Mouse (Mus musculus) left cerebral cortex, postnatal 4 days (tissue): Measurements from ENCODE around the gene Cltb. TPM values are rescaled to one million over a fixed set of nuclear protein-coding genes. Genes with fewer than 3 reads are reported as not detected.

Experiments
- DNase-seq: peaks from one replicate; pipeline ENCODE4 v3.0.0-alpha.2; 2022
- intact Hi-C: fragments of 180-260 bp; cut with DNase I; formaldehyde crosslinking; loops from one replicate; pipeline ENCODE4 v1.15.1; 2025
- microRNA-seq: library from miRNA; unstranded; fragments of <30 nt; microRNA quantifications from one replicate; pipeline ENCODE4 v1.2.0, GENCODE M21; 2022
- total RNA-seq, 2 experiments: library from RNA; stranded (reverse); gene quantifications; 2 replicates each; pipeline ENCODE4 v1.2.3; 2021

The Cltb gene
- total RNA-seq, 2 experiments from 2014 or later = 256 to 262 TPM

GRCm38 (mm10) chr13:54565201-54565581 lies 46.0 kb downstream of the Cltb start, which contains the start of gene 4833439L19Rik:
4833439L19Rik (minus strand) TSS chr13:54565435.
- peak; percentile 95 for DNase-seq
- intact Hi-C loops = loop anchor here (10.0 kb wide), 1 partner anchor 100 kb away; the partner anchor contains the start of gene Thoc3

- intact Hi-C loops = loop anchor here (10.0 kb wide), 1 partner anchor 100 kb away; the partner anchor contains the start of gene Thoc3
Observed at GRCm38 (mm10) chr13:54564232-54565200, 46.6 kb downstream of the Cltb start.

GRCm38 (mm10) chr13:54562562-54562961 lies 48.6 kb downstream of the Cltb start:
- intact Hi-C loops = loop anchor here (10.0 kb wide), 1 partner anchor 98 kb away; the partner anchor contains the start of gene Thoc3
- DNase-seq = no peak

More at GRCm38 (mm10) chr13:54564232-54565200, 46.6 kb downstream of the Cltb start:
- no peak for DNase-seq

- intact Hi-C loops = loop anchor here (10.0 kb wide), 1 partner anchor 96 kb away; the partner anchor contains the start of gene Thoc3
- DNase-seq = no peak
Observed at GRCm38 (mm10) chr13:54560608-54561007, 50.5 kb downstream of the Cltb start.

- DNase-seq = no peak
- intact Hi-C loops = loop anchor here (10.0 kb wide), 1 partner anchor 95 kb away; the partner anchor contains the start of gene Thoc3
Observed at GRCm38 (mm10) chr13:54559656-54560055, 51.5 kb downstream of the Cltb start.

- DNase-seq = no peak
- intact Hi-C loops = no loop called here
Observed at GRCm38 (mm10) chr13:54557652-54558051, 53.5 kb downstream of the Cltb start.

- intact Hi-C loops = no loop called here
- DNase-seq = peak; percentile 63
Observed at GRCm38 (mm10) chr13:54556796-54557195, 54.3 kb downstream of the Cltb start.

GRCm38 (mm10) chr13:54556176-54556575 lies 55.0 kb downstream of the Cltb start:
- intact Hi-C loops = no loop called here
- no peak for DNase-seq

- intact Hi-C loops = loop anchor here (10.0 kb wide), 1 partner anchor 443 kb away; no protein-coding TSS in a partner anchor
Observed at GRCm38 (mm10) chr13:54548036-54548435, 63.1 kb downstream of the Cltb start.

More at GRCm38 (mm10) chr13:54548036-54548435, 63.1 kb downstream of the Cltb start:
- no peak for DNase-seq

Small RNA genes lying within 50 kb of the gene (microRNA-seq; reads per million reads assigned to microRNA genes)
- gene Gm24195 = not detected

Other genes starting within 250 kb of the Cltb start
- 100 to 1,000 TPM; 451 to 461 TPM for gene Cplx2, start 240.0 kb downstream of the Cltb start, total RNA-seq
- 10 to 100 TPM; 43.8 to 45.4 TPM for gene Thoc3, start 142.5 kb downstream of the Cltb start, total RNA-seq
- 10 to 100 TPM; 30.5 to 34.3 TPM for gene Simc1, start 107.6 kb downstream of the Cltb start, total RNA-seq
- 100 to 1,000 TPM; 148 to 157 TPM for gene 4833439L19Rik, start 45.9 kb downstream of the Cltb start, total RNA-seq
- 10 to 100 TPM; 73.5 to 75.1 TPM for gene Arl10, start 36.3 kb downstream of the Cltb start, total RNA-seq
- 10 to 100 TPM; 30.8 to 36.3 TPM for gene Nop16, start 21.3 kb downstream of the Cltb start, total RNA-seq
- 100 to 1,000 TPM; 118 to 126 TPM for gene Higd2a, start 21.1 kb downstream of the Cltb start, total RNA-seq
- 10 to 100 TPM; 54.1 to 56.9 TPM for gene Faf2, start 10.4 kb upstream of the Cltb start, total RNA-seq
- 100 to 1,000 TPM; 111 to 114 TPM for gene Rnf44, start 82.6 kb upstream of the Cltb start, total RNA-seq
- under 1 TPM; 0.12 to 0.26 TPM for gene Cdhr2, start 90.1 kb upstream of the Cltb start, total RNA-seq
- 100 to 1,000 TPM; 277 to 278 TPM for gene Gprin1, start 138.5 kb upstream of the Cltb start, total RNA-seq
- gene Sncb, start 155.3 kb upstream of the Cltb start, total RNA-seq = 100 to 1,000 TPM; 331 to 383 TPM
- not detected for gene Eif4e1b, start 172.7 kb upstream of the Cltb start, total RNA-seq
- gene Tspan17, start 178.0 kb upstream of the Cltb start, total RNA-seq = 10 to 100 TPM; 41.2 to 63.8 TPM